Mouse (Mus musculus) testis, adult 2 months (tissue): Measurements from ENCODE around the gene Lrfn3.

Experiments
- CTCF ChIP-seq: fragments of 200-500 bp; IDR thresholded peaks from 2 replicates; pipeline ENCODE4 v1.5.1; 2012; ENCODE audit warnings: low read depth, mild to moderate bottlenecking, inconsistent platforms, low read length, moderate library complexity; ENCODE audit not compliant: control insufficient read depth, insufficient read depth, insufficient replicate concordance
- POLR2A ChIP-seq: fragments of 200-500 bp; IDR thresholded peaks from 2 replicates; pipeline ENCODE4 v1.6.1; 2012; ENCODE audit warnings: low read depth, mild to moderate bottlenecking, inconsistent platforms, low read length, moderate library complexity; ENCODE audit not compliant: control insufficient read depth

DNA sequence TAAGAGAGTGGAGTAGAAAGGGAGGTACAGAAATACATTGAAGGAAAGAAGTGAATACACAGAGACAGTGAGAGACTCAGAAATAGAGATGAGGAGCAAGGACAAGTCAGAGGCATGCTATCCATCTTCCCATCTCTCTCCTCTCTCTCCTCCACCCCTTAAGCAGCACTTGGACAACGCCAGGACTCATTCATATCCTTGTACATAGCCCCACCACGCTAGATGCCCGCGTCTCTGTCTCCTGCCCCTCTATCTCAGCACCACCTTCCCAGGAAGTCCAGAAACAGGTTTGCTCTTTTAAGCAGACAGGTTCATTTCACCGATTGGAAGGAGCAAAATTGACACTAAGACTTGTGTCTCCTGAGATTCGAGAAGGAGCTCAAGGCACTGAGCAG is 769 bp upstream of the Lrfn3 start:
- TF ChIP-seq POLR2A = no peak
- no peak for TF ChIP-seq CTCF
